Mouse (Mus musculus) intestine, embryonic 15.5 days (tissue): ENCODE results near the gene Acvr1b. TPM values are rescaled to one million over a fixed set of nuclear protein-coding genes. Genes with fewer than 3 reads are reported as not detected.

Experiments
- ATAC-seq: fragments of 200-750 bp; cut with Nextera tagmentation; 2 replicates; pipeline ENCODE4 v1.8.0; 2017; ENCODE audit warnings: moderate TSS enrichment, moderate library complexity
- H3K27ac ChIP-seq: fragments of 300-500 bp; sonication (generic); 2 replicates; pipeline ENCODE4 v1.5.1; 2015; ENCODE audit warnings: mild to moderate bottlenecking, inconsistent platforms
- H3K27me3 ChIP-seq: fragments of 300-500 bp; sonication (generic); replicated peaks from 2 replicates; pipeline ENCODE4 v1.6.1; 2015; ENCODE audit warnings: inconsistent platforms
- H3K36me3 ChIP-seq: fragments of 300-500 bp; sonication (generic); 2 replicates; pipeline ENCODE4 v1.6.1; 2015; ENCODE audit warnings: inconsistent platforms
- H3K4me1 ChIP-seq: fragments of 300-500 bp; sonication (generic); replicated peaks from 2 replicates; pipeline ENCODE4 v1.6.1; 2015; ENCODE audit warnings: inconsistent platforms
- H3K4me2 ChIP-seq: fragments of 300-500 bp; sonication (generic); replicated peaks from 2 replicates; pipeline ENCODE4 v1.6.1; 2015; ENCODE audit warnings: mild to moderate bottlenecking, inconsistent platforms
- H3K4me3 ChIP-seq: fragments of 300-500 bp; sonication (generic); replicated peaks from 2 replicates; pipeline ENCODE4 v1.5.1; 2015; ENCODE audit warnings: inconsistent platforms
- H3K9ac ChIP-seq: fragments of 300-500 bp; sonication (generic); 2 replicates; pipeline ENCODE4 v1.6.1; 2015; ENCODE audit warnings: inconsistent platforms
- H3K9me3 ChIP-seq: fragments of 300-500 bp; sonication (generic); 2 replicates; pipeline ENCODE4 v1.6.1; 2016; ENCODE audit warnings: inconsistent platforms
- WGBS: fragments of 180-500 bp; shearing (Covaris S2); methylation state at CpG from one replicate; pipeline ENCODE4 v1.1.7; 2015; 5-methylcytosine and 5-hydroxymethylcytosine counted together
- polyA plus RNA-seq: library from polyadenylated mRNA; unstranded; fragments of >200 nt; fragmentation: Nextera tagmentation; extraction: Ambion mirVana; gene quantifications from 2 replicates; pipeline ENCODE4 v1.2.1, GENCODE M21; 2015

Gene Acvr1b
- polyA plus RNA-seq = 9.1 and 9.3 TPM in 2 replicates

DNA sequence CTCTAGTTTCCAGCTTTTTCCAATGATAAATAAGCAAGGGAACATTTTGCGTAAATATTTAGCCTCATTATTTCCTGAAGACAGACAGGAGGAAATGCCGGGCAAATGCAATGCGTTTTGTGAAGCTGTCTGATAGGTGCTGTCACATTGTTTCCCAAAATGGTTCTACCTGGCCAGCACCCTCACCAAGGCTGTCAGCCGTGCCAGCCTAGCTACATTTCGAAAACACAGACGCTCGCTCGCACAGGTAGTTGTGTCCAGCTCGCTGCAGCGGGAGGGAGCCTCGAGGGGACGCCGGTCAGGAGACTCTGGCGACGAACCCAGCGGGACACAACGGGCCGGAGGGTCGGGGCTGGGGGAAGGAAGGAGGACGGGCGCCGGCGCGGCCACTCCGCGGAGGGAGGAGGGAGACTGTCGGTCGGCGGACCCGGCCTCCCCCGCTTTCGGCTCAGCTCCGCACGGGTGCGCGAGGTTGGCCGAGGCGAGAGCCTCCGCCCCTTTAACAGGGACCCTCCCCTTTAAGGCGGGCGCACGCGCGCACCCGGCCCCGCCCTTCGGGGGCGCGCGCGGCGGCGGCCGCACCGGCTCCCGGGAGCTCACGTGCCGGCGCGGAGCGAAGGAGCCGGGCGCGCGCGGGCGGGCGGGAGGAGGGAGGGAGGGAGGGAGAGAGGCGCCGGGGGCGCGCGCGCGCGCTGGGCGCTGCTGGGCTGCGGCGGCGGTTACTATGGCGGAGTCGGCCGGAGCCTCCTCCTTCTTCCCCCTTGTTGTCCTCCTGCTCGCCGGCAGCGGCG is at the start of gene Acvr1b:
Gene Acvr1b (plus strand): TSS at position 647 of the 791 bp plus-strand sequence.
- no peaks in the 10 kb centered on the region for H3K9me3 ChIP-seq

DNA sequence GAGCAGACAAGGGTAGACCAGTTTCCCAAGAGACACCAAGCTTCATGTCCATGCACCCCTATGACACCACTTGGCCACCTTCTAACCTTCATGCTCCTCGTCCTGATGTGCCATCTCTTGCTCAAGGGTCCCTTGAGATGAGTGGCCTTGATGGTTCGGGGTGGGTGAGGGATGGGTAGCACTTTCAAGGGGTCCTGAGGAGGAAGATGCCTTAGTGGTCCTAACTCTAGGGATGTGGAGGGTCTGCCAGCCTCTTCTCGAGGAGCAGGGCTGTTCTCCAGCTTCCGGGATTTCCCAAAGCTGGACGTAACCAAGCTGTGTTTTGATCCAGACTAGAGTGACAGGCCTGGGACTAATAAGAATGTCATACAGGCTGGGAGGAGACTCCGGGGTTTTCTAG is 48.3 kb upstream of the Acvr1b start:
- ATAC-seq = no peak
- WGBS = 87% methylated on average over 6 of the region's 6 CpGs
- H3K27ac ChIP-seq = no peak overlapping the region

More for the DNA sequence above, at the start of gene Acvr1b:
- Histone ChIP-seq H3K9ac (peak within 1 kb of the TSS; percentile 93), H3K36me3 (no peaks in the 10 kb centered on the region), H3K27me3 (no peaks in the 10 kb centered on the region), H3K4me3 (peak within 1 kb of the TSS; percentile 90), H3K4me2 (peak within 1 kb of the TSS; percentile 80), H3K4me1 (peaks cover 18% of the 10 kb centered on the region), H3K27ac (peak within 1 kb of the TSS; percentile 83)
- WGBS = under 1% methylated on average over 35 of the region's 87 CpGs
- peak; percentile 89 for ATAC-seq

DNA sequence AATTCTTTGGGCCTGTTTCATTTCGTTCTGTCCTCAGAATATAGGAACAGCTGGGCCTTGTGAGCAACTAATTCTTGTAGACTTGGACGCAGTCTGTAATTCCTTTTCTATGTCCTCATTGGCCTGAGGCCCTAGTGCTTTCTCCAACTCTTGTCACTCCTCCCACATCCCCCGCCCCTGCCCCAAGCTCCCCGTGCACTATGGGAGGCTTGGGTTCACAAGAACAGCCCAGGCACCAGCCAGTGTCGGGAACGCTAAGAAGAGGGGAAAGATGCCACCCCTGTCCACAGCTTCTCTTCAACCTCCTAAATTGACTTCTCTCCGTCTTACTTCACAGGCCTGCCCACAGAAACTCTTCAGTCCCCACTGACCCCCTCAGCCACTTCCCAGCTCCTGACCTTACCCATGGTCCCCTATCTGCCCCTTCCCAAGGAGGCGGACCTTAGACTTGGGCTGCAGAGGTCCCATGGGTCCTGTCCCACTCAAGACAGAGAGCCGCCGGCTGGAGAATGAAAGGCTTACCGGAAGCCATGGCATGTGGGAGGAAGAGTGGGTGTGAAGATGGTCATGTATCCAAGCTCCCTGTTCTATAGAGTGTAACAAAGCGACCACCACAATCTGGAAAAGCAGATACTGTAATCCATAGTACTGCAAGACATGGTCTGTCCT is 46.9 kb upstream of the Acvr1b start:
- H3K4me2 ChIP-seq = no peak overlapping the region
- H3K36me3 ChIP-seq = no peaks in the 10 kb centered on the region
- H3K27me3 ChIP-seq = 0 out of 2 replicates have a peak, but pooled peaks cover 3% of the 10 kb centered on the region
- WGBS = 69% methylated on average over 12 of the region's 12 CpGs
- peaks cover 33% of the 10 kb centered on the region for H3K4me1 ChIP-seq
- no peak overlapping the region for H3K4me3 ChIP-seq
- peak; percentile 63 for ATAC-seq
- no peaks in the 10 kb centered on the region for H3K9me3 ChIP-seq
- H3K27ac ChIP-seq = peak overlapping the region; percentile 71
- H3K9ac ChIP-seq = no peak overlapping the region

More for the DNA sequence above, 48.3 kb upstream of the Acvr1b start:
- H3K4me1 ChIP-seq = peaks cover 24% of the 10 kb centered on the region
- H3K9ac ChIP-seq = no peak overlapping the region
- H3K27me3 ChIP-seq = 0 out of 2 replicates have a peak, but pooled peaks cover 3% of the 10 kb centered on the region
- H3K9me3 ChIP-seq = no peaks in the 10 kb centered on the region
- no peak overlapping the region for H3K4me3 ChIP-seq
- no peaks in the 10 kb centered on the region for H3K36me3 ChIP-seq
- H3K4me2 ChIP-seq = no peak overlapping the region

DNA sequence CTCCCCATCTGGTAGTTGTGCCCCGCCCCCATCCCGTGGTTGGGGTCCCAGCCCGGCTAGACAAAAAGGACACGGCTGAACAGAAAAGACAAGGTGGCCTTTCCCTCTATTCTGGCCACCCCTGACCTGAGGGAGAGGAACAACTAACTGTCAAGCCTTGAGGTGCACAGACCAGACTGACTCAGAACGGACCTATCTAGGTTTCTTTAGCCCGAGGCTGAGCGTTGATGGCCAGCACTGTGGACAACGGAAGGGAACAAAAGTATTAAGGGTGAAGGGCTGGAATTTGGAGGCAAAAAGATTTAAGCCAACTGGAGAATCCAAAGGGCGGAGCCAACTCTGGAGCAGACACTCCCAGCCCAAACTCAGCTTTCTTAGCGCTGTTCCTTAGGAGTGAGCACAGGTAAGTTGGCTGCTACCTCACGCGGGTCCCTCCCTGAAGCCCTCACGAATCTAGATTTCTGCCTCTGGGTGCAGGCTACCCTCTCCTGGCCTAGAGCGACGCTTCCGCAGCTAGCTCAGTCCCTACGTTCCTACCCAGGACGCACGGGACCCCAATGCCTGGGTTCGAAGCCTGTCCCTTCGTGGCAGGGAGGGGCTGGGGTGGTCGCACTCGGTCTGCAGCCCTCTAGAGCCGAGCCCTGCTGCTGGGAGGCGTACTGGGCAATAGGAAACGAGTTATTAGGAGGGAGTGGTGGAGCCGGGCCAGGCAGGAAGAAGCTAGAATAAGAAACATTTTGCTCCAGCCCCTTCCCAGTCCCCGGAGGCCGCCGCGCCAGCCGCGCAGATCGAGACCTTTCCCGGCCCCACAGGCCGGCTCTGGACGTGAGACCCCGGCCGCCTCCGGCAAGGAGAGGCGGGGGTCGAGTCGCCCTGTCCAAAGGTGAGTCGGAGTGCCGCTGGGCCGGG is 45.4 kb upstream of the Acvr1b start, which contains the start of gene Acvrl1:
Gene Acvrl1 (plus strand): TSS at position 342 of the 909 bp plus-strand sequence.
- peak; percentile 54 for ATAC-seq
- H3K27ac ChIP-seq = peak within 1 kb of the TSS; percentile 77
- no peaks in the 10 kb centered on the region for H3K36me3 ChIP-seq
- WGBS = 6% methylated on average over 46 of the region's 46 CpGs
- peaks cover 40% of the 10 kb centered on the region for H3K4me1 ChIP-seq
- peak within 1 kb of the TSS; percentile 67 for H3K9ac ChIP-seq
- H3K4me3 ChIP-seq = peak within 1 kb of the TSS; percentile 52
- H3K4me2 ChIP-seq = peak within 1 kb of the TSS; percentile 80
- H3K9me3 ChIP-seq = no peaks in the 10 kb centered on the region
- 0 out of 2 replicates have a peak, but pooled peaks cover 3% of the 10 kb centered on the region for H3K27me3 ChIP-seq

DNA sequence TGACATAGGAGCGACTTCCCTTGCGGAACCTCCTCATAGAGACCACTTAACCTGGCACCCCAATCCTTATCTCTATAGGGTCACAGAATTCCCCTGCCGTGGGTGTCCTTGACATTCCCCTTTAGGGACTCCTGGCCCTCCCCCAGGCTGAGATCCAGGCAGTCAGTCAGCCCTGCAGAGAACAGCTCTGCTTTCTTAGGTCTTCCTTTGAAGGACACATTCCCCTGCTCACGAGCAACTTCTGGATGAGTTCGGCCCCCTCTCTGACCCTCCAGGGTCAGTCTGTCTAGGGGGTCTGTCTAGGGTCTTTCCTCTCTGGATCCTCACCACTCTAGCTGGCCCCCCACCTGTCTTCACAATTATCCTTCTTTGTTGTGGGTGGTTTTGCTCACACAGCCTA is 44.5 kb upstream of the Acvr1b start:
- peak overlapping the region; percentile 80 for H3K4me2 ChIP-seq
- H3K9me3 ChIP-seq = no peaks in the 10 kb centered on the region
- peak overlapping the region; percentile 52 for H3K4me3 ChIP-seq
- no peak overlapping the region for H3K27ac ChIP-seq
- 0 out of 2 replicates have a peak, but pooled peaks cover 3% of the 10 kb centered on the region for H3K27me3 ChIP-seq
- no peak for ATAC-seq
- H3K36me3 ChIP-seq = no peaks in the 10 kb centered on the region
- peaks cover 49% of the 10 kb centered on the region for H3K4me1 ChIP-seq
- 39% methylated on average over 5 of the region's 5 CpGs for WGBS
- H3K9ac ChIP-seq = peak overlapping the region; percentile 67

DNA sequence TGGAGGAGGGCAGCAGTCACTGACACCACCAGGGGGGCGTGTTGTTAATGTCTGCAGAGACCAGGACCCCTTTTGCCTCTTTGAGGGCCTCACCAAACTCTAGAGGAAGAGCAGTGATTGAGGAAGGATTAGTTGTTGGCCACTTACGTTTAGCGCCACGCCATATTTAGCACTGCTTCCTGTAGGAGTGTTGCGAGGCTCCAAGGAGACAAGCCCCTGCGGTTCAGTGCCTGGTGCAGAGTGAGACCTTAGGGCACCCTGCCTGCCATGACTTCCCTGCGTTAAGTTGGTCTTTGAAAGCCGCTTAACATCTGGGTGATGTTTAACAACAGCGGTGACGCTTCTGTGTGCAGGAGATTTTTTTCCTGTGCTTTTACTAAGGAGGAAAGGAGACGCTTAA is 42.4 kb upstream of the Acvr1b start:
- Histone ChIP-seq H3K27ac (no peak overlapping the region), H3K9ac (no peak overlapping the region), H3K4me1 (peaks cover 58% of the 10 kb centered on the region), H3K36me3 (no peaks in the 10 kb centered on the region), H3K4me2 (peak overlapping the region; percentile 39), H3K4me3 (no peak overlapping the region), H3K9me3 (no peaks in the 10 kb centered on the region), H3K27me3 (0 out of 2 replicates have a peak, but pooled peaks cover 3% of the 10 kb centered on the region)
- ATAC-seq = no peak
- WGBS = 23% methylated on average over 11 of the region's 11 CpGs

DNA sequence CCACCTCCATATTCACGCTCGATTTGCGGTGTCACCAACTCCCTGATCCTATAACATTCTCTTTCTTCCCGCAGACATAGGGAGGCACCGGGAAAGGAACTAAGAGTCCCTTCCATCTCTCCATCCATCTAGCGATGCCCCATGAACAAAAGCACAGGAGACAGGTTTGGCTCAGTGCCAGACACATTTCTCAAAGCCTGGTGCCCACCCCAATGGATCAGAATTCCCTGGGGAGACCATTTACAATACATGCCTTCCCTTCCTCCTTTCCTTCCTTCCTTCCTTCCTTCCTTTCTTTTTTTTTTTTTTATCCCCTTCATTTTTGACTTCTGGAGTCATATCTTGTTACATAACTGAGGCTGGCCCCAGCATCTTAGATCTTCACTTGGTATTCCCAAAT is 41.8 kb upstream of the Acvr1b start:
- 69% methylated on average over 6 of the region's 6 CpGs for WGBS
- H3K9ac ChIP-seq = no peak overlapping the region
- H3K4me2 ChIP-seq = peak overlapping the region; percentile 39; the same call in 1 of the 2 replicates

DNA sequence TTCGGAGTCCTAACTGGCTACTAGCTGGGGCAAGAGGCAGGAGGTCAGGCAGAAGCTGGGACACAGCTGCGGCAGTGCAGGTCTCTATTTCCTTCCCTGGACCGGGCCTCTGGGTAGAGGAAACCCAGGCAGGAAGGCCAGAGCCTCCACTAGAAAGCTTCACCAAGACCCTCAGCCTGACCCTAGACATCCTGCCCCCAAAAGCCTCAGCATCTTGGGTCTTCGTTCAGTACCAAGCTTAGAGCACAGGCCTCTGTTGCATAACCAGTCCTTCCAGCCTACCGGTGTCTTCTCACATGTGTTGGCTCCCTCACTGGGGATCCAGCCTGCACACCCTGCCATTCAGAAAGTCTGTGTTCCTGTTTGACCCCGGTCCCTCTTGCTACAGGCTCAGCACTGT is 41.1 kb upstream of the Acvr1b start:
- ATAC-seq = no peak

More for the DNA sequence above, 41.8 kb upstream of the Acvr1b start:
- Histone ChIP-seq H3K9me3 (no peaks in the 10 kb centered on the region), H3K4me3 (no peak overlapping the region), H3K36me3 (peaks cover 3% of the 10 kb centered on the region), H3K4me1 (peaks cover 57% of the 10 kb centered on the region), H3K27ac (0 out of 2 replicates have a peak overlapping the region, but pooled peaks have one; percentile 89), H3K27me3 (0 out of 2 replicates have a peak, but pooled peaks cover 3% of the 10 kb centered on the region)
- no peak for ATAC-seq

DNA sequence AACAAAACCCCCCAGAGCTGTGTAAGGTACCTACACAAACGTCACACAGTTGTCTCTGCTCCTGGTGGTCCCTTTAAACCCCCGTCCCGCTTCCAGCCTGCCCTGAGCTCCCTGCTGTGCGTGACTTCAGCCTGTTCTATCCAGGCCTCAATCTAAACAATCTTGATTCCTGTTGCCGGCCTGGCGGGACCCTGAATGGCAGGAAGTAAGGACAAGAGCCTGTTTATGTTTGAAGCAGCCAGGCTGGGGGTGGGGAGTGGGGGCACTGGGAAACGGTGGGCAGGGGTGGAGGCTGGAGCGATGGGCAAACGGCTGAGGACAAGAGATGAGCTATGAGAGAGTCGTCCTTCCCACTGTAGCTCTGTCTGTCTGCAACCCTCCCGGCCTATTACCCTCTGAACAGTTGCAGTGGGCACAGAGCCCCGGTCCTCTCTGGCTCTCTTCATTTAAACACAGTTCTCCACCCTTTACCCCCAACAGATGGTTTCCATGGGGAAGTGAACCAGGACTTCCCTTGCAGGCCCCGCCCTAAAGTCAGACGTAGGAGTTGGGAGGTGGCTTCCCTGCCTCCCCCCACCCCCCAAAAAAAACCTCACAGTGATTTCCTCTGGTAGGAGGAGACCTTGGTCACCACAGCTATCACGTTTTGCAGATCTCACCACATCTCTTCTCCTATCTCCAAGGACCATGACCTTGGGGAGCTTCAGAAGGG is 39.7 kb upstream of the Acvr1b start:
- H3K9ac ChIP-seq = 0 out of 2 replicates have a peak overlapping the region, but pooled peaks have one; percentile 36
- H3K4me1 ChIP-seq = peaks cover 56% of the 10 kb centered on the region
- H3K27ac ChIP-seq = peak overlapping the region; percentile 89
- peak overlapping the region; percentile 54 for H3K4me2 ChIP-seq
- H3K36me3 ChIP-seq = peaks cover 6% of the 10 kb centered on the region
- H3K9me3 ChIP-seq = no peaks in the 10 kb centered on the region
- peak overlapping the region; percentile 33 for H3K4me3 ChIP-seq
- peak; percentile 70 for ATAC-seq
- WGBS = 22% methylated on average over 15 of the region's 15 CpGs
- 0 out of 2 replicates have a peak, but pooled peaks cover 3% of the 10 kb centered on the region for H3K27me3 ChIP-seq

More for the DNA sequence above, 41.1 kb upstream of the Acvr1b start:
- 0 out of 2 replicates have a peak, but pooled peaks cover 3% of the 10 kb centered on the region for H3K27me3 ChIP-seq
- peaks cover 55% of the 10 kb centered on the region for H3K4me1 ChIP-seq
- no peak overlapping the region for H3K9ac ChIP-seq
- H3K9me3 ChIP-seq = no peaks in the 10 kb centered on the region
- H3K27ac ChIP-seq = peak overlapping the region; percentile 89
- peaks cover 6% of the 10 kb centered on the region for H3K36me3 ChIP-seq
- no peak overlapping the region; the same call in 1 of the 2 replicates for H3K4me2 ChIP-seq
- no peak overlapping the region for H3K4me3 ChIP-seq
- WGBS = 69% methylated on average over 6 of the region's 6 CpGs

DNA sequence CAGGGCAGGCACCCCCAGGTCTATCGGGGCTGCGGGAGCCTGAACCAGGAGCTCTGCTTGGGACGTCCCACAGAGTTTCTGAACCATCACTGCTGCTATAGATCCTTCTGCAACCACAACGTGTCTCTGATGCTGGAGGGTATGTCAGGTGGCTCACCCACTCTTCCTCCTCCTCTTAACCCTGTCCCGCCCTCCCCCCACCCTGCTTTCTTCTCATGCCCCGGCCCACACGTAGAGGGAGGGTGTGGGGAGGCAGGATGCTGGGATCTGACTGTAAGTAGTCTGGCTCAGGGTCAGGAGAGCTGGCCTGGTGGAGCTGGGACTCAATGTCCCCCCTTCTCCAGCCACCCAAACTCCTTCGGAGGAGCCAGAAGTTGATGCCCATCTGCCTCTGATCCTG is 38.5 kb upstream of the Acvr1b start:
- Histone ChIP-seq H3K4me3 (peak overlapping the region; percentile 33), H3K4me2 (peak overlapping the region; percentile 54), H3K27ac (peak overlapping the region; percentile 23; the same call in 1 of the 2 replicates), H3K9me3 (no peaks in the 10 kb centered on the region), H3K36me3 (peaks cover 6% of the 10 kb centered on the region), H3K27me3 (no peaks in the 10 kb centered on the region), H3K4me1 (peaks cover 63% of the 10 kb centered on the region), H3K9ac (peak overlapping the region; percentile 23; the same call in 1 of the 2 replicates)
- 41% methylated on average over 8 of the region's 8 CpGs for WGBS
- ATAC-seq = no peak

DNA sequence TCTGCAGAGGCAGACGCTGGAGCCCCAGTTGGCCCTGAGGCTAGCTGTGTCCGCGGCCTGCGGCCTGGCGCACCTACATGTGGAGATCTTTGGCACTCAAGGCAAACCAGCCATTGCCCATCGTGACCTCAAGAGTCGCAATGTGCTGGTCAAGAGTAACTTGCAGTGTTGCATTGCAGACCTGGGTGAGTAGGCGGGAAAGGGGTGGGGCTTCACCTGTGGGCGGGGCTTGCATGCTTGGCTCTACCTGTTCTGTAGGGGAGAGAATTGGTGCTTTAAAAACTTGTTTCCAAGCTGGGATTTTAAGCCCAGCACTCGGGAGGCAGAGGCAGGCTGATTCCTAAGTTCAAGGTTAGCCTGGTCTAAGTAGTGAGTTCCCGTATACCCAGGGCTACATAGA is 36.4 kb upstream of the Acvr1b start:
- peaks cover 64% of the 10 kb centered on the region for H3K4me1 ChIP-seq
- no peak overlapping the region for H3K4me3 ChIP-seq
- H3K36me3 ChIP-seq = peaks cover 6% of the 10 kb centered on the region
- WGBS = 78% methylated on average over 11 of the region's 11 CpGs
- ATAC-seq = no peak
- H3K4me2 ChIP-seq = no peak overlapping the region
- H3K27ac ChIP-seq = no peak overlapping the region
- H3K9ac ChIP-seq = no peak overlapping the region
- no peaks in the 10 kb centered on the region for H3K27me3 ChIP-seq
- H3K9me3 ChIP-seq = no peaks in the 10 kb centered on the region
